Mouse (Mus musculus) neutrophil, adult 59 days (primary cell): ENCODE measurements around the gene Ssxb8. TPM values are rescaled to one million over a fixed set of nuclear protein-coding genes. Genes with fewer than 3 reads are reported as not detected.

Experiments
- total RNA-seq, 2 experiments: library from RNA; stranded (reverse); gene quantifications; 1 replicate in 1 of 2; 2 replicates in 1 of 2; pipeline ENCODE4 v1.2.4; 2023

The Ssxb8 gene
- not detected for total RNA-seq

GRCm38 (mm10) chrX:8690744-8691143, at the start of gene Ssxb8:
Ssxb8 (minus strand) TSS chrX:8690844.

Other genes starting within 250 kb of the Ssxb8 start
- not detected for gene Ssxb2, start 229.1 kb downstream of the Ssxb8 start, total RNA-seq
- gene Gm14459, start 165.9 kb downstream of the Ssxb8 start, total RNA-seq = not detected
- gene Ssxb6, start 142.6 kb downstream of the Ssxb8 start, total RNA-seq = not detected
- gene Ssxb3, start 99.0 kb downstream of the Ssxb8 start, total RNA-seq = not detected
- gene Ssx9, start 57.6 kb upstream of the Ssxb8 start, total RNA-seq = not detected
- gene Ssxb5, start 112.8 kb upstream of the Ssxb8 start, total RNA-seq = not detected
- not detected for gene Gm6592, start 153.2 kb upstream of the Ssxb8 start, total RNA-seq
- gene Gm5751, start 183.4 kb upstream of the Ssxb8 start, total RNA-seq = not detected
- gene B630019K06Rik, start 201.5 kb upstream of the Ssxb8 start, total RNA-seq = under 1 TPM; 0.29 to 0.44 TPM